Mouse (Mus musculus) frontal cortex, postnatal 10 days (tissue): ENCODE results near the gene Lin7a.

Source experiments
- DNase-seq, 2 experiments: peaks; one replicate each; pipeline ENCODE4 v3.0.0; 2022; ENCODE audit warnings: low spot score in 2 of 2, mixed read lengths in 1 of 2

Lin7a gene

DNA sequence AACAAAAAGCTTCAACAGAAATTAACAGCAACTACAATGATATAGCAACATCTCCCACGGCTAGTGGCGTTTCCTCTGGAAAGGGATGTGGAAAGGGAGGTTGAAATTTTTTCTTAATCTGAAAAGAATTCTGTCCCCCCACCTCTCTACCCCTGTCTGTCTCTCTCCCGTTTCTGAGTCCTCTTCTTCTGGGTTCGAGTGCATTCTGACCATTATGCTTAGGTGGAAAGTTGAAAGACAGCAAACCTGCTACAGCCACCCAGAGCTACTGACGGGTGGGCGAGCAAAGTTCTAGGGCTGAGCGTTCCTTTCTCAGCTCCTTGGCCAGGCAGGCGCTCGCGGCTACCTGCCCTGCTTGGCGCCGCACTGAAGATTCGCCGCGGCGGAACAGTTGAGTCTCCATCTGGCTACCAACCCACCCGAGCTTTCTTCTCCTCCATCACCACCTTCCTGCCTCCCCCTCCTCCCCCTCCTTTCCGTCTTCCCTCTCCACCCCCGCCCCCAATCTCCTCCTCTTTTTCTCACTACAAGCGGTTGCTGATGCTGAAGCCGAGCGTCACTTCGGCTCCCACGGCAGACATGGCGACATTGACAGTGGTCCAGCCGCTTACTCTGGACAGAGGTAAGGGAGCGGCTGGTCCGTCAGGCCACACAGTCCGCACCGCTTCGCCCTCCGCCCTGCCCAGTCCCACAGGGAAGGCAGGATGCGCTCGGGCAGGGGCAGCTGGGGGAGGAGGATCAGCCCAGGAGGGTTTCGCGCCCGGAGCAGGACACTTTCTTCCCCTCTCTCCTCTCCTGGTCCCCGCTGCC is at the start of gene Lin7a:
Lin7a (plus strand) TSS at position 366 of the 810 bp plus-strand sequence.
- peak; percentile 9 to 36 for DNase-seq

DNA sequence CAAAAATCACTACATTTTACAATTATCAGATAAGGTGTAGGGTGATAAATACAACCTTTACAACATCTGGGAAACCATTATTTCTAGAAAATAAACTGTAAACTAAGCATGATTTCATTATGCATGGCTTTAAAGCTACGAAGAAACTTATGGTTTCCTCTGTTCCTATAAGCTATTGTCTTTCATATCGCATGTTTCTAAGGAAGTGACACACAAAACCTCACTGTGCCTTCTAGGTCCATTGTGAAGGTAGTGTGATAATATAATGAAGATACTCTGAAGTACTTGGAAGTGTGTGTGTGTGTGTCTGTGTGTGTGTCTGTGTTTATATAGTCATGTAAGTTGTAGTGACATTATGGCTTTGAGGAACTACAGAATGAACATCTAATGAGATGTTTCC is 49.8 kb upstream of the Lin7a start:
- DNase-seq, result no peak

GRCm38 (mm10) chr10:107222406-107223185 is 48.9 kb upstream of the Lin7a start:
- no peak for DNase-seq

DNA sequence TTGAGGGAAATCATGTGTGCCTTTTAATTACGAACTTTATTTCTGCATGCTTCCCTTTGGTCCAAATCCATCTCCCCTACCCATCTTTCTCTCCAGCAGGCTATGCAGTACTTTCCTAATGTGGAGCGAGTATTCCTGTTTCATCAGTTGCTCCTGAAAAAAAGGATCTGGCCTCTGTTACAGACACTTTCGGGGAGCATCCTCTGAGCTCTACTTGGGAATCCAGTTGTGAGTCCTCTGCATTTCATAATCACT is 48.4 kb upstream of the Lin7a start:
- no peak for DNase-seq

DNA sequence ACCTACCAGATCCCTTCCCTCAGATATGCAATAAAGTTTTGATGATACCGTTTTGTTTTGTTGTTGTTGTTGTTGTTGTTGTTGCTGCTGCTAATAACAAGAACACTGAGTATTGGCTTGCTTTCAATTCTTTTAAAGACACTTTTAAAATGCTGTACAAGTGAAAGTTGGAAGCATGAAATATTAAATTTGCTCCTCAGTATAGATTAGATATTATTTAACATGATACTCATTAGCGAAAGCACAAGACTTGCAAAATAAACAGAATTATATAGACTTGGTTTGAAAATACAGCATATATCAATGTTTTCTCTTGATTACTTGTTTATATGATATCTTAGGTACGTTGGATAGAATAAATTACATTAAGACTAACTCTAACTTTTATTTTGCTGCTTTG is 47.7 kb upstream of the Lin7a start:
- no peak for DNase-seq

DNA sequence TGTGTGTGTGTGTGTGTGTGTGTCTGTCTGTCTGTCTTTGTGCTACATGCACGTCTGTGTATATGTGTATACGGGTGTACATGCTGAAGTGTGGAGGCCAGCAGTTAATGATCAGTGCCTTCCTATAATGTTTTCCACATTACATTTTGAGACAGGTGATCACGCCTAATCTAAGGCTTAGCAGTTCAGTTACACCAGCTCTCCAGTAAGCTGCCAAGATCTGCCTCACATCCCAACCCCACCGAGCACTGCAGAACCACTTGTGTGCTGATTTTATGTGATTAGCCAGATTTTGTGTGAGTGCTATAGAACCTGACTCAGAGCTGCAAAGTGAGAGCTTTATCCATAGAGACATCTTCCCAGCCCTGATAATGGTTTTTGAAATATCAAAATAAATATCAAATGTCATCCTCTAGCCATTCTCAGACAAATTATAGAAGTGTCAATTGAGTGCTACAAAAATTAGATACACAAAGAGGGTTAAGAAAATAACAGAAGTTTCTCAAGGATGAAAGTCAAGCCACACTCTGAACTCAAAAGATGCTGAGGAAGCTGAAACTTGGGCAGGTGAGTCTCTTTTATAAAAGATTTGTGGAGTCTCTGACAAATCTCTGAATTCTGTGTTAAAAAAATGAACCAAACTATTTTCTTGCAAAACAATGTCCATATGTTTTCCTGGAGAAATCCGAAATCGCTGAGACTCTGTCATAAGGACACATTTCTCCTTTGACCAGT is 46.7 kb upstream of the Lin7a start:
- DNase-seq, result no peak

DNA sequence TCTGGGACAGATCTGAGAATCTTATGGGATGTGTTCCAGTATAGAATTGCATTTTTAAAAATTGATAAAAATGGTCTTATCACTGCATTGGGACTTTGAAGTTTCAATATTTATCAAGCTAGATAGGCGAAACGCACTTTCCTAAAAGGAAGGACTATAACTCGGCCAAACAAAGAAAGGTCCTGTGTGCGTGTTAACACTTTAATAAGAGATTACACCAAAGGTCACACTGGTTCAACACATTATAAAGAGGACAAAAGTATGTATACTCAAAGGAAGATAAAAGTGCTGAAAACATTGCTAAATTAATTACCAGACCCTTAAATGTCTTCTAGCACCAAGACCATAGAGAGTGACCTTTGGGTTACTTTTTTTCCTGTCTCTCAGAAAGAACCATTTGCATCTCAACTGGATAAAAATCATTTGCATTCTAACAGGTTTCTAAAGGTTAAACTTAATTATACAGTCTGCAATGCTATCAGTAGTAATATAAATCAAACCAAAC is 46.1 kb upstream of the Lin7a start:
- no peak for DNase-seq

- no peak for DNase-seq
These were observed 45.6 kb upstream of the Lin7a start for GRCm38 (mm10) chr10:107225871-107226270.

DNA sequence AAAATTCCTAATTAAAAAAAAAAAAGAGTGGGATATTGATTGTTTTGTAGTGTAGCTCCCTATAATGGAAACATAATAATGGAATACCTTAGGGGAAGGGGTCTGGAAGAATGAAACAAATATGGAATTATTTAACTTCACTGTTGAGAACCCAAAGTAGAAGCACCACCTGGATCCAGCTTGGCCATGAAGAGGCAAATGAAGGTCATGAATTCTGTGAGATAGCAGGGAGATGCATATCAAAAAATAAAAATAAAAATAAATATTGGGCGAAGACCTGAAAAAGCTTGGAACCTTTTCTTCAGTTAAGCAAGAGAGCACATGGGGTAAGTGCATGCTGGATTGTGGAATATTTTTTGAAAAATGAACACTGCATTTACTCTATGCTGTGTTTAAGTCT is 43.6 kb upstream of the Lin7a start:
- no peak for DNase-seq

DNA sequence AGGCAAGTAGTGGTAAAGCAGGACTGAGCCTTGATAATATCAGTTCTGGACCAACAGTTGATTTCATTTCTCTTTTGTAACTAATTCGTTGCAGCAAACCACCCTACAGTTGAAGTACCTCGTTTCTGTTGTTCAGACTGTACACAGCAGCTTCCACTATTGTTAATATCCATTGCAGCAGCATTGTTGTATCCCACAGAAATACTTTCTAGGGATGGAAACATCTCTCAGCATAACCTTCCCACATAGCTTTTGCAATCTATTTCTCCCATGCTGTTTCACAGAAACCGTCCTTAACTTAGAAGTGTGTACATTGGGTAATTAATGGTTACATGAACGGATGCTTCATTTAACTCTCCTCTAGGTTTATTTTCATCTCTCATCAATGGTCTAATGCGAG is 42.7 kb upstream of the Lin7a start:
- DNase-seq, result no peak

DNA sequence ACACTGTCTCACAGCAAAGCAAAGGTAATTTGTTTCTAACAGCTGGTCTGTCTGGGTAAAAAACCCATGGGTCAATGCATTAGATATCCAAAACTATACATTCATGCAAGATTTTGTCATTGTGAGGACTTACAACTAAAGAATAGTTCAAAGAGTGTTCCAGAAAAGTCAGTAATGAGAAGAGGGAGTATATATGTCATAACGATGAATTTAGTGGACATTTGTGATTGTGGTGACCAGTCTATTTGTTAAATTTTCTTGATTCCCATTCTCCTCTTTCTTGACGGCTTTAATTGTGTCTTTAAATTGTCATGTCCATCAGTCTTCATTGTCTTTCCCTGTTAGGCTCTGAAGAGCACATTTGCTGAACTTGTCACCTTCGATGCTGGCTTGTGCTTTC is 42.1 kb upstream of the Lin7a start:
- DNase-seq, result no peak

DNA sequence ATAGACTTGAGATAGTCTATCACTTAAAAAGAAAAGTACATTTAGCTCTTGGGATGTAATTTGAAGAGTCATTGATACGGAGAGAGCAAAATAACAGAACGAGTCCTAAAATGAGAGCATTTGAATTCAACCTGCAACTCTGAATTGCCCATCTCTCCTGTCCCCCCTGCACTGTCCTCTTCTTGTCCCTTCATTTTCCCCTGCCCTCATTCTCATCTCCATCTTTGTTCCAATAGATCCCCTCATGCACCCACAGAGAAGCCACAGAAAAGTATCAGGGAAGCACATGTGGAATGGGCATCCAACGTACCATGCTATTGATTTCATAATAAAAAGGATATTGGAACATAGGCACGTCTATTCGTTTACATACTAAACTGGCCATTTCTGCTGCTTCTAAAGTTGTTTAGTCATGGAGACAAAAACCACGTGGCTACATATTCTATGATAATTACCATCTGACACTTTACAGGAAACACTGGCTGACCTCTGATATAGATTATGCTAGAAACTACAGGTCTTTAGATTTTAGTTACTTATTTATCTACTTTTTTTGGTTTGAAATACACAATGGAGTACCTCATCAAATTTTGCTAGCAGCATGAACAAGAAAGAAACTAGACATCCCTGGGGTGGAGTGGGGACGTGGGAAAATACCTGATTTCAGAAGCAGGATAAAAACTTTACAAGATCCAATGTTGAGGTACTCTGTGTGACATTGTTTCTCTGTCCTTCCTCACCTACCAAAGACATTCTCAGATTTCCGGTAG is 41.2 kb upstream of the Lin7a start:
- DNase-seq, result no peak

DNA sequence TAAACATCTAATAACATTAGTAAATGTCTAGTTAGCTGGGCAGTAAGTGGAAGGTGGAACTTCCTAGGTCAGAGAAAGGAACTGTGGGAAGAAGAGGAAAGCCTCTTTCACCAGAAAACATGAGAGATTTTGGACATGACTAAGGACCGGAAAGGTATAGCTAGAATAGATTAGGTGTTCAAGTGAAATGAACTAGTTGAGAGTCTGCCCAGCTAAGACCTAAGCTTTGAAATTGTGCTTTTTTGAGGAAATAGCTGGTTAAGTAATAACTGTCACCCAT is 40.7 kb upstream of the Lin7a start:
- no peak for DNase-seq

- no peak for DNase-seq
These were observed 40.0 kb upstream of the Lin7a start for GRCm38 (mm10) chr10:107231421-107232010.

DNA sequence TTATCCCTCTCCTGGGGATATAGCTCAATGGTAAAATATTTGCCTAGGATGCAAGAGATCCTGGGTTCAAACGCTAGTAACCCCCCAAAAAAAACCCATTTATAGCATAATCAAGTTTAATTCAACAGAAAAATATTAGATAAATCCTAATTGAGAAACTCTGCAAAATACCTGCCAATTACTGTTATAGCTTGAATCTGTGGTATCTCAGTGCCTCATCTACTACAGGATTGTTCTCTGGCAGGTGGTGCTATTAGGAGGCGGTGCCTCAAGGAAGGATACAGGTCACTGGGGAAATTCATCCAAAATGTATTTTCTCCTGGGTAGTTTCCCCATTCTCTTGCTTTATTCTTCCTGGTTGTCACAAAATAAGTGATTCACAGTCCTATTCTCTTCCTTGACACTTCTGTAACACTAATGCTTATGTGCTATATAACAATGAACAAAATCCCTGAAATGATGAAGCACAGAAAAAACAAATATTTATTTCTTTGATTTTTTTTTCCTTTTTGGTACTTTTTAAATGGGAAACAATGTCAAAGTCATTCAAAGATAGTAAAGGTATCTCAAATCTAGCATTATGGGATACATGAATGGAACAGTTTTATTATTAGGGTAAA is 38.9 kb upstream of the Lin7a start:
- DNase-seq, result no peak

DNA sequence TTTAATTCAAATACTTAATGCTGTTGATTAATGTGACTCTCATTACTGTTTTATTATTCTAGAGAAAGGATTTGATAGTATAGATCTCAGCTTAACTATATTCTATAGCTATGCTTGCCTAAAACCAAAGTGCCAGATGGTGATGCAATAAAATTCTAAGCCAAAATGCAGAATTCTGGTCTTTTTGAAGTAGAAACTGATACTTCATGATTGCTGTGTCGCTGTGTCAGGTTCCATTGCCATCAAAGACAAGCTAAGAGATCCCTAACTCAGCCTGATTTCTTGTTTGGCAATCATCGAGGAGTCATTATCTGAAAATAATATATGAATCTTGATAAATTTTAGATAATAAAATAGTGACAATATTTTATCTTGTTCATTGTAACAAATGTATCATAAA is 38.3 kb upstream of the Lin7a start:
- DNase-seq, result no peak

DNA sequence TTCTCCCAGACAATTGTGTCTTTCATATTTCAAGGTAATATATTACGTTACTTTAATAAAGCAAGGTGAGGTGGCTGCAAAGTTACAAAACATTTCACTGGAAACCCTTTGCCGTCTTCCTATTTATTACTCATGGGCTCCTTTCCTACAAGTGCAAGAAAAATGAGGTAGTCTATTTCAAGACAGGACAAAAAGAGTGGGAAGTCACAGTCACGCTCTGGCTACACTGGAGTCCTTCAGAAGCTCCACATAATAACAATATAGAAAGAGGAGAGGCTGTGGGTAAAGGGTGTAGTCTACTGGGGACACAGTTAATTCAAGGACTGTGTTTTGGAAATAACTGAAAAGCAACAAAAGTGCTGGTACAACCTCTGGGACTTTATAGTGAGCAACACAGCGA is 37.7 kb upstream of the Lin7a start:
- DNase-seq, result no peak

DNA sequence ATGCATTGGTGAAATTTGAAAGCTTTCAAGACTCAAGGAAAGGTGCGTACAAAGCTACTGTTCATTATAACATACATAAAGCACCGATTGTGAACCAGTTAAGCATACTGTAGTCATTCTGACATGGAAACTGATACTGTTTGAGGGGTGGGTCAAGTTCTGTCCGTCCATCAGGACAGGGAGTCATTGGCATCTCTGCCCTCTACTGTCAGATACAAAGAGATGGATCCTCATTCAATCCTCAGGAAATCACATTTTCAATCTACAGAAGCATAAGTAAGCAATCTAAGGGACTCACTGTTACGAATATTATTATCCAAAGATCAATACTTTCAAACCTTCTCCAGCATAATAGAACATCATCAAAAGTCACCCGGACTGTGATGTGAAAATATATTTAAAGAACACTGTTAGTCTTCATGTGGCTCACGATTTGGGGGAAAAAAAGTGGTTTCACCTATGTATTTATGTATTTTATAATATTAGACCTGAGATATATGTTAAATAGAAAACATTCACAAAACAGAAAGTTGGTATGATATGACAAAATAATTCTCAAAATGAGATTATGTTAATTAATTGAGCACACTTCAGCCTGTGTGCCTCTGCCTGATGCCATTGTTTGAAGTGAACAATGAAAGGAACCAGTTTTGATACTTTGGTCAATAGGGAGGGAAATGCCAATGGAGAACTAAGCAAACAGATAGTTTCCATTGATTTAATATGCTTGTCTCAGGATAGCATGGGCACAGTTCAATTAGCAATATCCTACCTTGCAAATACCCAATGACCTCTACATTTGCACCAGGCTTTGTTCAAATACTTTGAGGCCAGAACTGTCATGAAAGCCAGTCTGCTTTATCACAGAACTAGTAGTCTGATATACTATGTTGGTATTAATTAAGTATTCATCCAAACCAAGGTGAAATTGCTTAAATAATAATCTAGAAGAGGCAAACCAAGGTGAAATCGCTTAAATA is 36.8 kb upstream of the Lin7a start:
- DNase-seq, result no peak

GRCm38 (mm10) chr10:107235496-107235895 is 36.0 kb upstream of the Lin7a start:
- no peak for DNase-seq

- DNase-seq, result no peak
These were observed 35.3 kb upstream of the Lin7a start for GRCm38 (mm10) chr10:107236211-107236610.
